Mouse (Mus musculus) hindbrain, embryonic 14.5 days (tissue): ENCODE data around the gene Crhr2. TPM values are rescaled to one million over a fixed set of nuclear protein-coding genes. Genes with fewer than 3 reads are reported as not detected.

ENCODE experiments used
- ATAC-seq: fragments of 200-750 bp; cut with Nextera tagmentation; 2 replicates; pipeline ENCODE4 v1.8.0; 2017; ENCODE audit warnings: moderate number of reproducible peaks, mild to moderate bottlenecking, moderate TSS enrichment, moderate library complexity; ENCODE audit not compliant: low FRiP score
- DNase-seq: peaks from one replicate; pipeline ENCODE4 v3.0.0-alpha.2; 2015; ENCODE audit warnings: low spot score
- H3K27ac ChIP-seq: fragments of 300-500 bp; sonication (generic); 2 replicates; pipeline ENCODE4 v1.5.1; 2014; ENCODE audit warnings: mild to moderate bottlenecking, moderate library complexity
- H3K27me3 ChIP-seq: fragments of 300-500 bp; sonication (generic); 2 replicates; pipeline ENCODE4 v1.6.1; 2014; ENCODE audit warnings: mild to moderate bottlenecking, low read length, mixed read lengths; ENCODE audit not compliant: control insufficient read depth, insufficient read depth
- H3K36me3 ChIP-seq: fragments of 300-500 bp; sonication (generic); replicated peaks from 2 replicates; pipeline ENCODE4 v1.6.1; 2014; ENCODE audit not compliant: control insufficient read depth, insufficient read depth
- H3K4me1 ChIP-seq: fragments of 300-500 bp; sonication (generic); replicated peaks from 2 replicates; pipeline ENCODE4 v1.6.1; 2014; ENCODE audit warnings: antibody characterized with exemption, low read length, mixed read lengths; ENCODE audit not compliant: control insufficient read depth, insufficient read depth
- H3K4me2 ChIP-seq: fragments of 300-500 bp; sonication (generic); replicated peaks from 2 replicates; pipeline ENCODE4 v1.6.1; 2014; ENCODE audit warnings: mild to moderate bottlenecking, moderate library complexity
- H3K4me3 ChIP-seq: fragments of 300-500 bp; sonication (generic); replicated peaks from 2 replicates; pipeline ENCODE4 v1.5.1; 2014; ENCODE audit warnings: mild to moderate bottlenecking, low read length
- H3K9ac ChIP-seq: fragments of 300-500 bp; sonication (generic); 2 replicates; pipeline ENCODE4 v1.6.1; 2014
- H3K9me3 ChIP-seq: fragments of 300-500 bp; sonication (generic); 2 replicates; pipeline ENCODE4 v1.6.1; 2016; ENCODE audit warnings: low read length; ENCODE audit not compliant: control insufficient read depth
- WGBS: fragments of 180-500 bp; shearing (Covaris S2); extraction: QIAGEN DNeasy Blood & Tissue Kit; methylation state at CpG from one replicate; pipeline ENCODE4 v1.1.7; 2014; 5-methylcytosine and 5-hydroxymethylcytosine counted together
- polyA plus RNA-seq: library from polyadenylated mRNA; unstranded; fragments of >200 nt; fragmentation: Nextera tagmentation; extraction: Ambion mirVana; gene quantifications from 2 replicates; pipeline ENCODE4 v1.2.1, GENCODE M21; 2014

The Crhr2 gene
- 0.95 and 1.3 TPM in 2 replicates for polyA plus RNA-seq

DNA sequence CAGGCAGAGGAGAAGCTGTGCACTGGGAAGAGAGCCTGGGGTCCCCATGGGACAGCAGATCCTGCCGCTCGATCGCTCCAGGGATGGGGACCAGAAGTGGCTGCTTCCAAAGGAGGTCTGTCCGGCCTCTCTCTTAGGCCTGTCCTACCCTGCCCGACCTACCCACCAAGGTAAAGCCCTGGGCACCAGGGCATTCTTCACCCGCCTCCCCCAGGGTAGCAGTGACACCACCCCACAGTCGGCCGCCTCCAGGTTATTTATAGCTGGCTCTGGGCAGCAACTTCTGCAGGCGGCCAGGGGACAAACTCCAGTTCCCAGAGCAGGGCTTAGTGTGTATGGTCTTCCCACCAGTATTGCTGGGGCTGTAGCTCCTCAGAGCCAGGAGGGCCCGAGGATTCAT, at the start of gene Crhr2:
Gene Crhr2, minus strand, starts transcription at position 223 of the 400 bp plus-strand sequence.
- ATAC-seq (no peak), DNase-seq (no peak)

GRCm38 (mm10) chr6:55179560-55179959, 46.7 kb upstream of the Crhr2 start:
- Histone ChIP-seq H3K4me3 (no peak overlapping the region), H3K36me3 (no peaks in the 10 kb centered on the region), H3K4me2 (no peak overlapping the region), H3K9me3 (no peaks in the 10 kb centered on the region), H3K27ac (no peak overlapping the region), H3K9ac (no peak overlapping the region), H3K27me3 (peaks cover 9% of the 10 kb centered on the region; the same call in 1 of the 2 replicates), H3K4me1 (no peaks in the 10 kb centered on the region)
- 82% methylated on average over 7 of the region's 7 CpGs for WGBS
- no peak for DNase-seq
- no peak for ATAC-seq

More for the DNA sequence above, at the start of gene Crhr2:
- H3K36me3 ChIP-seq, result no peaks in the 10 kb centered on the region
- H3K4me1 ChIP-seq, result no peaks in the 10 kb centered on the region
- H3K27ac ChIP-seq, result no peak within 1 kb of the TSS
- 74% methylated on average over 10 of the region's 10 CpGs for WGBS
- no peak within 1 kb of the TSS for H3K4me3 ChIP-seq
- H3K4me2 ChIP-seq, result no peak within 1 kb of the TSS
- H3K27me3 ChIP-seq, result no peaks in the 10 kb centered on the region
- no peaks in the 10 kb centered on the region for H3K9me3 ChIP-seq
- no peak within 1 kb of the TSS for H3K9ac ChIP-seq

- no peak for ATAC-seq
- WGBS, result 37% methylated on average over 12 of the region's 12 CpGs
- no peak overlapping the region for H3K4me2 ChIP-seq
Measured at GRCm38 (mm10) chr6:55177060-55177732, 44.4 kb upstream of the Crhr2 start.

DNA sequence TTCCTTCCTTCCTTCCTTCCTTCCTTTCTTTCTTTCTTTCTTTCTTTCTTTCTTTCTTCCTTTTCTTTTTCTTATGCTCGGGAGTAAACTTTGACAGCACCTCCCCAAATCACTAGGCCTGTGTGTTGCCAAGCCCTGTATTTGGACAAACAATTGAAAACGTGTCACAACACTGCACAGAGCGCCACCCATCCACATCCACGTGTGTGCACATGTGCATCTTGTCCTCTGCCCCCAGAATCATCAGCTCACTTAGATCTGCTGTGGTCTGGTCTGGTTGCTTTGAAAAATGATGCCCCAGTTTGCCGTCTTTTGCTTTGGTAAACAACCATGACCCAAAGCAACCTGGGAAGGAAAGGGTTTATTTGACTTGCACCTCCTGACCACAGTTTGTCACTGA, 43.1 kb upstream of the Crhr2 start:
- H3K27ac ChIP-seq, result no peak overlapping the region
- H3K4me1 ChIP-seq, result no peaks in the 10 kb centered on the region
- H3K36me3 ChIP-seq, result no peaks in the 10 kb centered on the region
- H3K4me3 ChIP-seq, result no peak overlapping the region
- no peak overlapping the region for H3K9ac ChIP-seq
- no peaks in the 10 kb centered on the region for H3K9me3 ChIP-seq
- 61% methylated on average over 5 of the region's 5 CpGs for WGBS
- ATAC-seq, result no peak
- H3K4me2 ChIP-seq, result no peak overlapping the region
- DNase-seq, result no peak
- H3K27me3 ChIP-seq, result peaks cover 23% of the 10 kb centered on the region

More at GRCm38 (mm10) chr6:55177060-55177732, 44.4 kb upstream of the Crhr2 start:
- no peak for DNase-seq
- Histone ChIP-seq H3K4me1 (no peaks in the 10 kb centered on the region), H3K27ac (no peak overlapping the region), H3K9ac (no peak overlapping the region), H3K4me3 (no peak overlapping the region), H3K27me3 (peaks cover 19% of the 10 kb centered on the region; the same call in 1 of the 2 replicates), H3K36me3 (no peaks in the 10 kb centered on the region), H3K9me3 (no peaks in the 10 kb centered on the region)

- WGBS, result 59% methylated on average over 2 of the region's 2 CpGs
- no peak overlapping the region for H3K9ac ChIP-seq
- ATAC-seq (no peak), DNase-seq (no peak)
- H3K9me3 ChIP-seq, result no peaks in the 10 kb centered on the region
- peaks cover 28% of the 10 kb centered on the region for H3K27me3 ChIP-seq
- no peak overlapping the region for H3K4me3 ChIP-seq
- H3K4me1 ChIP-seq, result no peaks in the 10 kb centered on the region
- no peak overlapping the region for H3K4me2 ChIP-seq
- H3K27ac ChIP-seq, result no peak overlapping the region
- H3K36me3 ChIP-seq, result no peaks in the 10 kb centered on the region
Measured at GRCm38 (mm10) chr6:55175456-55175855, 42.6 kb upstream of the Crhr2 start.

DNA sequence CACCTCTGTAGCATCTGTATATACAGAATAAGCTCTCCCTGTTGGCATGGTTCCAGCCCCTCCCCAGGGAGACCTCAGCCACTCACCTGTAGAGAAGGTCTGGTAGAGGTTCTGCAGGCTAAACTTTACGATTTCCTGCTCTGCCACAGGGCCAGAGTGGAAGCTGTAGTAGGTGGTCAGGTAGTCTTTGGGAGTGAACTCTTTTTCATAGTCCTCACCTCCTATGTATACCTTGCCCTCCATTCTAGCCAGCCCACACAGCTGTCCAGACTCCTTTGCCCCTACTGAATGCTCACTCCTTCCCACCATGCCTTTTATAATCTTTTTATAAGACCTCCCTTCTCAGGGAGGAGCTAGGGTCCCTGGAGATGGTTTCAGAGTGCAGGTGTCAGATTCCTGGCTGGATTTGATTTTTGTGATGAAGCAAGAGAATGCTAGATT, 41.9 kb upstream of the Crhr2 start, which contains the start of gene Inmt:
Gene Inmt, minus strand, starts transcription at position 303 of the 441 bp plus-strand sequence.
- H3K4me1 ChIP-seq, result no peaks in the 10 kb centered on the region
- WGBS, result 64% methylated on average over 1 of the region's 1 CpGs
- no peak within 1 kb of the TSS for H3K4me3 ChIP-seq
- H3K9ac ChIP-seq, result no peak within 1 kb of the TSS
- no peaks in the 10 kb centered on the region for H3K36me3 ChIP-seq
- H3K27ac ChIP-seq, result no peak within 1 kb of the TSS
- ATAC-seq (no peak), DNase-seq (no peak)
- no peak within 1 kb of the TSS for H3K4me2 ChIP-seq
- H3K27me3 ChIP-seq, result peaks cover 34% of the 10 kb centered on the region
- H3K9me3 ChIP-seq, result no peaks in the 10 kb centered on the region

DNA sequence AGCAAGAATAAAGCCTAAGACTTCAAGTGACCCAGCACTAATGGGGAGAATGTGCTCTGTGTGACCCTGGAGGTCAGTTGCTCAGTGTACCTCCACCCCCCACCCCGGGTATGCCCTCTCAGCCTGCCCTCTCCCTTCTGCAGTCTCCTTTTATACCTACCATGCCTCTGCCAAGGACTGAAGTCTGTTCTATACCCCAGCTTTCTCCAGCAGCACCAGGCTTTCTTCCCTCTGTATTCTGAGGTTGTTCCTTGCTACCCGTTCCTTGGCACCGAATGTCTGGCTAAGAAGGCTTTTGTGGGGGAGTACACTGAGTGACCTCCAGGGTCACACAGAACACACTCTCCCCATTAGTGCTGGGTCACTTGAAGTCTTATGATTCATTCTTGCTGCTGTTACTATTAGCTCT, 41.1 kb upstream of the Crhr2 start:
- Histone ChIP-seq H3K4me3 (no peak overlapping the region), H3K4me1 (no peaks in the 10 kb centered on the region), H3K27me3 (peaks cover 42% of the 10 kb centered on the region), H3K9ac (no peak overlapping the region), H3K27ac (no peak overlapping the region), H3K4me2 (no peak overlapping the region), H3K9me3 (no peaks in the 10 kb centered on the region), H3K36me3 (no peaks in the 10 kb centered on the region)
- DNase-seq (no peak), ATAC-seq (no peak)
- WGBS, result 10% methylated on average over 3 of the region's 3 CpGs

DNA sequence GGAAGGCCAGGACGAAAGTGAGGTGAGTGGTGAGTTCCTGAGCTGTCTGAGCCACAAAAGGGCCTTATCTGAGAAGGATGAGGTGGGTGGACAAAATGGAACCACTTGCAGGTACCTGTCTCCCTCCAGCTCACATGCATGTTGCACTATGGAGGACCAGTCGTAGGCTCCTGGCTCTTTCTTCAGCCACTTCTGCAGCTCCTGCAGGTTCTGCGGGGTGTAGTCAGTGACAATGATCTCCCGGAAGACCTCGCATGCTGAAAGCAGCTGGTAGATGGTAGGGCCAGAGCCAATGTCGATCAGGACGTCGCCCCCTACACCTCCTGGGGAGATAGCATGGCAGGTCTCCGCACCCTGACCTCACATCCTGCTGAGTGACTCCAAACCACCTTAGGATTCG, 40.4 kb upstream of the Crhr2 start:
- DNase-seq (no peak), ATAC-seq (no peak)
- no peak overlapping the region for H3K27ac ChIP-seq
- H3K9ac ChIP-seq, result no peak overlapping the region
- peaks cover 48% of the 10 kb centered on the region for H3K27me3 ChIP-seq
- H3K36me3 ChIP-seq, result no peaks in the 10 kb centered on the region
- no peaks in the 10 kb centered on the region for H3K4me1 ChIP-seq
- no peak overlapping the region for H3K4me3 ChIP-seq
- no peak overlapping the region for H3K4me2 ChIP-seq
- no peaks in the 10 kb centered on the region for H3K9me3 ChIP-seq
- WGBS, result 48% methylated on average over 10 of the region's 10 CpGs

DNA sequence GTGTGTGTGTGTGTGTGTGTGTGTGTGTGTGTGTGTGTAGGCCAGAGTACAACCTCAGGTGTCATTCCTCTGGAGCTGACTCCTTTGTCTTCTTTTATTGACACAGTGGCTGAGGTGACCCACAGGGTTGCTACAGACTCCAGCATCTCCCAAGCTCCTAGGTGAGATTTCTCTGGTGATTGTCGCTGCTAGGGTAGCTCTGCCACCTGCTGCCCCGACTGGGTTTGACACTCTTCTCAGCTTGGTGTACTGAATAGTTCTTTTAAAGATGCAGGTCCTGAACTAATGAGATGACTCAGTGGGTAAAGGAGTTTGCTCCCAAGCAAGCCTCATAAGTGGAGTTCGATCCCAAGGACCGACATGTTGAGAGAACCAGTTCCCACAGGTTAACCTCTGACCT, 38.8 kb upstream of the Crhr2 start:
- H3K27me3 ChIP-seq, result peaks cover 61% of the 10 kb centered on the region
- H3K4me2 ChIP-seq, result no peak overlapping the region
- no peak for ATAC-seq
- DNase-seq, result no peak
- no peaks in the 10 kb centered on the region for H3K36me3 ChIP-seq
- H3K9ac ChIP-seq, result no peak overlapping the region
- no peak overlapping the region for H3K4me3 ChIP-seq
- no peak overlapping the region for H3K27ac ChIP-seq
- WGBS, result 57% methylated on average over 4 of the region's 4 CpGs
- no peaks in the 10 kb centered on the region for H3K9me3 ChIP-seq
- H3K4me1 ChIP-seq, result no peaks in the 10 kb centered on the region
